Mouse (Mus musculus) gastrocnemius, postnatal 25 days (tissue): ENCODE measurements around the gene Nek3. TPM values are rescaled to one million over a fixed set of nuclear protein-coding genes. Genes with fewer than 3 reads are reported as not detected.

Experiments
- DNase-seq: peaks from one replicate; pipeline ENCODE4 v3.0.0; 2022
- total RNA-seq, 2 experiments: library from RNA; stranded (reverse); gene quantifications; 1 replicate in 1 of 2; 2 replicates in 1 of 2; pipeline ENCODE4 v1.2.3; 2021

Nek3 gene
- total RNA-seq, 2 experiments from 2014 or later: 2.4 to 2.8 TPM

GRCm38 (mm10) chr8:22143764-22144491 lies 22.3 kb downstream of the Nek3 start:
- no peak for DNase-seq

DNA sequence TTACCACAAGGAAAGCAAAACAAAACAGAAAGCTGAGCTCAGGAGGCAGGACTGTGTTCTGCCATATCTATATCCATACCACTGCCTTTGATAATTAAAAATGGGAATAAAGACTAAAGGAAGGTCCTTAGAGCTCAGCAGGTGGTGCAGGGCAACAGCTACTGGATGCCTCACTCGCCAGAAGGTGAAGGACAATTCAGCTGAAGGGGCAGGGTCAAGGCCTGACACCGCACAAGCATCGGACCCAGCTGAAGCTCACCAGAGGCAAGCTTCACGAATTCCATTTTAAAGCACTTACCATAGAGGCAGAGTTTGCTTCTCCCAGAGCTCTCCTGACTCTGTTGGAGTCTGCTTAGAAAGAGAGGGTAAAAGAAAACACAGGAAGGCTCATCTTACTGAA lies 23.6 kb downstream of the Nek3 start:
- DNase-seq: no peak

DNA sequence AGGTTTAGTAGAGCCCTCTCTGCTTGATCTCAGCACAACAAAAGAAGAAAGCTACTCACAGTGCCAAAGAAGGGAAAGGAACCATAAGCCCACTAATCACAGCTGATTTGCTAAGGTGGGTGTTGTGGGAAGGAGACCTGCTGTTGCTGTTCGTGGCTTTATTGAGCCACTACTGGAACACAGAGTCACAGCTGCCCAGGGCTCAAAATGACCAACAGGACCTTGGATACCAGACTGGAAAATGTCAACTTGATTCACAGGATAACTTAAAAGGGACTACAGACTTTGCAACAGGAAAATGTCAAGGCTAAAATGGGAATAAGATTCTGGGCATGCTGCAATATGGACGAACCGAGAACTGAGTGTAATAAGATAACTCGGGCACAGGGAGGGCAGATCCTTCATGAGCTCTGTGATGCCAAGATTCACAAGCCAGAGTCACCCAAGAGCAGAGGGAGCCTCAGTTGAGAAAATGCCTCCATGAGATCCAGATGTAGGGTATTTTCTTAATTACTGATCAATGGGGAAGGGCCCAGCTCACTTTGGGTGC lies 24.3 kb downstream of the Nek3 start:
- no peak for DNase-seq

- peak; percentile 62 for DNase-seq
Observed at GRCm38 (mm10) chr8:22136462-22136861, 29.8 kb downstream of the Nek3 start.

- no peak for DNase-seq
Observed at GRCm38 (mm10) chr8:22134750-22135135, 31.5 kb downstream of the Nek3 start.

DNA sequence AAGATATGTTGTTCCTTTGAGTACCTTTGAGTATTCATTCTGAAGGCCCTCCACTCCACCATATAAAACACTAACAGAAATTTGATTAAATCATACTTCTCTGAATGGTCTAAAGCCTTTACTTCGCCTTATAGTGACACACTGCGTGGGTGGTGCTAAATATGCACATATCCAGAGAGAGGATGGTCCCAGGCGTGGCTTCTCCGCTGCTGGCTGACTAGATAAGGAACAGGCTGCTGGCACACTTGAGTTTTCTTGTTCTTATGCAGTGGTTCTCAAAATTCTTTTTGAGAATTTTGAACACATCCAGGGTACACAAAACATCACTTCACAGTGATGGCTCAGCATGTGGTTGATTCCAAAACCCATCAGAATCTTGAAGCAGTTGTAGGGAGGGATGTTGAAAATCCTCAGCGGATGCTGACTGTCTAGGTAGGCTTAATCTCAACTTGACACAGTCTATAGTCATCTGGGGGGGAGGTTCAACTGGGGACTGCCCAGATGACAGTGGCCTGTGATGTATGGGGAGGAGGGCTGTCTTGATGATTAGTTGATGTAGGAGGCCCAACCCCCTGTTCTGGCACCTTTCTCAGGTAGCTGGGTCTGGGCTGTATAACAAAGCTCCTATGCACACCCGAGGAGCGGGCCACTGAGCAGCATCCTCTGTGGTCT lies 32.0 kb downstream of the Nek3 start:
- no peak for DNase-seq

GRCm38 (mm10) chr8:22132062-22132461 lies 34.2 kb downstream of the Nek3 start:
- DNase-seq: no peak

DNA sequence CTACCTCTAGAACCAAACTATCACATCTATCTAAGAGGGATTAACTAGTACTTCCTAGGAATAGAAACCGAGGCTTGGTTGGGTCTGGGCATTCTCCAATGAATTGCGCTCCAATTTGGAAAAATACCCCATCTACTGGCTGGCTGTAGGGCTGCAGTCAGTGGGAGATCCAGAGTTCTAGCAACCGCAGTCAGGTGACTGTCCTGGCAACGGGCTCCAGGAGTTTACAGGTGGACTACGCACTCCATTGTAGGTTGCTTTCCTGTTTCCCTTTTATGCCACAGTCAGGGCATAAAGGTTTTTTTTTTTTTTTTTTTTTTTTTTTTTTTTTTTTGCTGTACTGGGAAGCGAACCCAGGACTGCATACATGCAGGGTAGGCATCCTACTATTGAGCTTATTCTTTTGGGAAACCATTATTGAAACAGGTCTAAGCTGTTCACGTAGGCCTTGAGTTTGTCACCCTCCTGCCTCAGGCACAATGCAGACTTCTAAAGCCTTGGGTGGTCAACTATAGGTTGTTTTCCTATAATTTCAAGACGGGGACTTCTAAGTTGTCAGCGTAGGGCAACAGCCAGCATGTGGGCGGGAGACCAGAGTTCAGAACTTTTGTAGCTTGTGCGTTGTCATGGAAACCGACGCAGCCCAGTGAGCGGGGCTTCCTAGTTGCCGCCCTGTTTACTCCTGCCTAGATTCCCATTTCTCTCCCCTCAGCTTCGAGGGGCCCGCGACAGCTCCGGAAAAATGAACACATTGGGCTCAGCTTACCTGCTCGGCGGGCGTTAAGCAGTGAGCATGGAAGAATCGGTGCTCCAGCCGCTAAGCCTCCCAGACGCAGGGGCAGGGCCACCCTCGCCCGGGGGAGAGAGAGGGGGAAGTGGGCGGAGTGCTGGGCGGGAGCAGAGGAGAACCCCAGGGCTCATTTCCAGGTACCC lies 41.7 kb downstream of the Nek3 start, which contains the start of gene Nek5:
Gene Nek5 (minus strand): TSS at position 834 of the 933 bp plus-strand sequence.
- no peak for DNase-seq

GRCm38 (mm10) chr8:22107020-22107419 lies 59.2 kb downstream of the Nek3 start:
- DNase-seq: no peak

GRCm38 (mm10) chr8:22091568-22091967 lies 74.7 kb downstream of the Nek3 start:
- DNase-seq: no peak

GRCm38 (mm10) chr8:22089226-22089625 lies 77.0 kb downstream of the Nek3 start:
- no peak for DNase-seq

DNA sequence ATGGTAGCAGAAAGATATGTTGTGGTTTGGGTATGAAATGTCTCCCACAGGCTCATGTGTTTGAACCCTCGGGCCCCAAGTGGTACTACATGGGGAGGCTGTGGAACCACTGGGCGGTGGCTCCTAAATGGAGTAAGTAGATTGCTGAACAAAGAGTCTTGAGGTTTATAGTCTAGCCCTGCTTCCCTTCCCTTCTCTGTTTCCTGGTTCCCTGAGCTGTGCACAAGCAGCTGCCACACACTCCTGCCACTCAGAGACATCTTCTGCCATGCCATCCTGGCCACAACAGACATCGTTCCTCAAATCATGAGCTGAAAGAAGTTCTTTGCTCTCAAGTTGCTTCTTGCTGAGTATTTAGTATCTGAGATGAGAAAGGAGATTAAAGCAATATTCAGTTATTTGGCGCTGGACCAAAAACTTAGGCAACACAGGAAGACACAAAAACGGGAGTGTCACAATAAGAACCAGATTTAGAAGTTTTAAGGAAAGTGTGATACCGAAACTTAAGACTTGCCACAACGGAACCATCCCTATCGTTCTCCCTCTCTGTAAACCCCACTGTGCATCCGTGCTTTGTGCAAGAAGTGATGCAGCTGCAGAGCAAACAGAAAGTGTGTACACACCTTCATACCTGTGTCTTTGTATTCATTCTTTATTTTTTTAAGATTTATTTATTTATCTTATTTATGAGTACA lies 86.8 kb downstream of the Nek3 start:
- no peak for DNase-seq

Other genes starting within 250 kb of the Nek3 start
- gene Defb15, start 233.7 kb downstream of the Nek3 start, total RNA-seq: not detected
- not detected for gene Defb35, start 228.1 kb downstream of the Nek3 start, total RNA-seq
- not detected for gene Defb13, start 219.7 kb downstream of the Nek3 start, total RNA-seq
- not detected for gene Fam90a1a, start 207.7 kb downstream of the Nek3 start, total RNA-seq
- gene Ccdc70, start 196.7 kb downstream of the Nek3 start, total RNA-seq: not detected
- gene Atp7b, start 106.1 kb downstream of the Nek3 start, total RNA-seq: under 1 TPM in 1 of 2 experiments, not detected in 1; 0.03 TPM
- 1 to 10 TPM; 4.2 to 4.8 TPM for gene Alg11, start 105.7 kb downstream of the Nek3 start, total RNA-seq
- under 1 TPM in 1 of 2 experiments, not detected in 1; 0.23 TPM for gene Nek5, start 41.4 kb downstream of the Nek3 start, total RNA-seq
- under 1 TPM; 0.46 to 0.96 TPM for gene Ckap2, start 19.4 kb upstream of the Nek3 start, total RNA-seq
- gene Vps36, start 26.4 kb upstream of the Nek3 start, total RNA-seq: 10 to 100 TPM; 27.9 to 33.0 TPM
- gene Thsd1, start 60.9 kb upstream of the Nek3 start, total RNA-seq: 1 to 10 TPM; 1.8 to 2.0 TPM
- gene Tpte, start 117.0 kb upstream of the Nek3 start, total RNA-seq: not detected
- gene Slc25a15, start 232.2 kb upstream of the Nek3 start, total RNA-seq: 10 to 100 TPM; 11.9 to 12.5 TPM
- 10 to 100 TPM; 27.6 to 32.2 TPM for gene Mrps31, start 244.9 kb upstream of the Nek3 start, total RNA-seq